Mouse (Mus musculus) T-helper 17 cell (primary cell): Measurements from ENCODE around the gene F11.

Source experiments
- in situ Hi-C, 2 experiments: fragments of 300-600 bp; cut with MboI, MseI; formaldehyde crosslinking; loops; 1 replicate in 1 of 2; 2 replicates in 1 of 2; pipeline ENCODE4 v1.15.1; 2025; ENCODE audit warnings: high pct_unique_total_duplicates in 2 of 2

F11 gene

GRCm38 (mm10) chr8:45246307-45246706 is 15.5 kb downstream of the F11 start:
- in situ Hi-C loops: no loop called here

GRCm38 (mm10) chr8:45239363-45239762 is 22.5 kb downstream of the F11 start:
- in situ Hi-C loops: loop anchor here (10.0 kb wide), 2 partner anchors 185 to 405 kb away; no protein-coding TSS in a partner anchor

GRCm38 (mm10) chr8:45238282-45238681 is 23.5 kb downstream of the F11 start:
- in situ Hi-C loops: loop anchor here (10.0 kb wide), 2 partner anchors 183 to 403 kb away; no protein-coding TSS in a partner anchor

GRCm38 (mm10) chr8:45236164-45236912 is 25.5 kb downstream of the F11 start:
- in situ Hi-C loops: loop anchor here (10.0 kb wide), 2 partner anchors 182 to 402 kb away; no protein-coding TSS in a partner anchor

- in situ Hi-C loops: loop anchor here (10.0 kb wide), 2 partner anchors 180 to 400 kb away; no protein-coding TSS in a partner anchor
Measured at GRCm38 (mm10) chr8:45235228-45235627, 26.6 kb downstream of the F11 start.

- in situ Hi-C loops: loop anchor here (10.0 kb wide), 2 partner anchors 178 to 398 kb away; no protein-coding TSS in a partner anchor
Measured at GRCm38 (mm10) chr8:45233256-45233655, 28.6 kb downstream of the F11 start.

GRCm38 (mm10) chr8:45202476-45202875 is 59.4 kb downstream of the F11 start:
- in situ Hi-C loops: no loop called here

- in situ Hi-C loops: no loop called here
Measured at GRCm38 (mm10) chr8:45201605-45202004, 60.2 kb downstream of the F11 start.

- in situ Hi-C loops: no loop called here
Measured at GRCm38 (mm10) chr8:45197294-45197693, 64.5 kb downstream of the F11 start.

- in situ Hi-C loops: no loop called here
Measured at GRCm38 (mm10) chr8:45195954-45196526, 65.8 kb downstream of the F11 start.
